Mouse (Mus musculus) left cerebral cortex, postnatal 14 days (tissue): ENCODE results near the gene Slc41a2. TPM values are rescaled to one million over a fixed set of nuclear protein-coding genes. Genes with fewer than 3 reads are reported as not detected.
"Not testable (repeated sequence)": the region's sequence is repeated elsewhere in the genome, so short reads cannot be mapped to it uniquely, and the experiment has no call there.

Experiments used
- DNase-seq, 2 experiments: peaks; one replicate each; pipeline ENCODE4 v3.0.0; 2021 to 2022; ENCODE audit warnings: low spot score in 2 of 2, mixed read lengths in 1 of 2
- intact Hi-C: fragments of 180-260 bp; cut with DNase I; formaldehyde crosslinking; loops from one replicate; pipeline ENCODE4 v1.15.1; 2025
- long read RNA-seq, 2 experiments: library from polyadenylated mRNA; stranded (forward); transcript quantifications; one replicate each; pipeline ENCODE4 v2.0.0; 2021
- total RNA-seq, 2 experiments: library from RNA; stranded (reverse); gene quantifications; 2 replicates each; pipeline ENCODE4 v1.2.3; 2021

The Slc41a2 gene
- 10 to 100 TPM; 30.8 to 35.6 TPM for total RNA-seq
- long read RNA-seq, experiment 1, full-length matches to known transcripts = 1 of 19 reads
- long read RNA-seq, experiment 1, partial matches to known transcripts = 10 of 19 reads
- long read RNA-seq, experiment 1, other reads (novel, unspliced or antisense) = 8 of 19 reads
- long read RNA-seq, experiment 2, partial matches to known transcripts = 2 of 14 reads
- long read RNA-seq, experiment 2, other reads (novel, unspliced or antisense) = 12 of 14 reads

DNA sequence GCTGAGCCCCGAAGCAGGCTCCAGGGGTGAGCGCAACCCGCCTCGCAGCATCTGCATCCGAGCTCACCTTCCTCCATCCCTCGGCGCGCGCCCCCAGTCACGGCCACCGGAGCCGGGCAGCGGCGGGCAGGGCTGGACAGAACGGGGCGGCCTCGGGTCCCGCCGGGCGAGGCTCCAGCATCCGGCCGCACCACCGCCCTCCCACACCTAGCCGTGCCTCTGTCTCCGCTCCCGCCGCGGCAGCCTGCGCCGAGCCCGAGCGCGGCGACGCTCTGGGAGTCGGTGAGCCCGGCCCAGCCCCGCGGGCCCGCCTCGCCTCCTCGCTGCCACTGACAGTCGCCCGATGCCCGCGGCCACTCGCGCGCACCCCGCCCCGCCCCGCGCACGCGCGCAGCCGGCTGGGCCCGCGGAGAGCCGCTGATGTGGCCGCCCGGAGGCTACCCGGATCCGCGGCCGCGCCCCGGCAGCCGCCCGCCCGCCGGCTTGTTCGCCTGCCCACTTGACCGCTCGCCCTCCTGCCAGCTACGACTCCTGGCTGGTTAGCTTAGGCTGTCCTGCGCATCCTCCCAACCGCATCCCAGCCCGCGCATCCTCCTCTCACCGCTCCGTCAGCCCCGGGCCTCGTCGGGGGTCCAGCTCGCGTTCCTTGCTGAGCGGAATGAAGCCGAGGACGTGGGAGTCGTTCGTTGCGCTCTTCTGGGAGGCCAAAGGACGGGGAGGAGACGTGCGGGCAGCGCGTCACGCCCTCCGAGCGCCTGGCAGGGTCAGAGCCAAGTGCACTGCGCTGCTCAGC is at the start of gene Slc41a2:
Gene Slc41a2 (minus strand): TSS at position 724 of the 793 bp plus-strand sequence.
- peak; percentile 54 to 70 for DNase-seq
- intact Hi-C loops = no loop called here

DNA sequence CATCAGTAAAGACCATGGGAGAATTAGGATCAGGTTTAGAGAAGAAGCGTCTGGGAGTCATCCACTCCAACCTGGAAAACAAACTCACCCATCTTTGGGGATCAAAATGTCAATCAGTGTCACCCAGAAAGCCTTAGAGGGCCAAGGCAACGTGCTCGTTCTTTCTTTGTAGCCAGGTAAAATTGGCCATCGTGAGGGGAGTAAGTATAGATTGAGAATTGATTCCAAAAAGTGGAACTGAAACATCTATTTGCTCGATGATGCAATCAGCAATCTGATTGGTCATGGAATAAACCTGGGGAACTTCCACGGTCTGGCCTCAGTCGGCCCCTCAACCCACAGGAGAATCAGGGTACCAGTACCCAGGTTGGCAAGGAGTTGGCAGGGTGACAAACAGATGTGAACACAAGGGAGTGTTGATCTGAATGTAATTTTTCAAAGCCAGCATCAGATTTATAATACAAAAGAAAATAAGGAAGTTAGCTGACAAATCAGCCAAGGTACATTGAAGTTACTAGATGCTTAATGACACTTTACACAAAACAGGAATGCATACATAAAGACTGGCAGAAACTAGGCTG is 47.7 kb upstream of the Slc41a2 start:
- no peak for DNase-seq
- intact Hi-C loops = no loop called here

DNA sequence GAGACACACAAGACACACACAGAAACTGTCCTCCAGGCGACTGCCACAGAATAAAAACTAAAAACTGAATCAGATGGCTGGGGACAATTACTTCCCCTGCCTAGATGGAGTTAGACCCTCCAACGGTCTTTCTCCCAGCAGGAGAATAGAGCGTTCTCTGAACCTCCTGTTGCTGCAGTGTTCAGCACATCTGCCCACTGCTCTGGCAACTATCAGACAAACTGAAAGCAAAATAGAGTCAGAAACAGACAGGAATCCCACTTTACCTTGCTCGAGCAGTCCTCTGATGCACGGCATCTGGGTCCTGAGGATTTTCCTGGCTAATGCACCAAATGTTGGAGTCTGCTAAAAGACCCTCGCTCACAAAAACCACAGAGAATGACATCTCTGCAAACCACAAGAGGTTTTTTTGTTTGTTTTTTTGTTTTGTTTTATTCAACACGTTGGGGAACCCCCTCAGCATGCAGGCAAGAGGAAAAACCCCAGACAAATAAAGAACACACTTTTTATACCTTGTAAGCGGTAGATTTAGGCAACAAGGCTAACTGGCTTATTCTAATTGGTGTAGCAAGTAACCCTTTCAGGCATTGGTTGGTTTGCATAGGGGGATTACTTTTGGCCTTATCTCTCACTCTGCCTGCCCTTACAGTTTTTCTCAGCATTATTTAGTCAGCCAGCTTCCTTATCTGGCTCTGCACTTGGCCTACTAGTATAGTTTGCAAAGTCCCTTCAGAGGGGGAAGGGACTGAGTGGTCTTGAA is 47.0 kb upstream of the Slc41a2 start:
- DNase-seq = no peak
- intact Hi-C loops = no loop called here

DNA sequence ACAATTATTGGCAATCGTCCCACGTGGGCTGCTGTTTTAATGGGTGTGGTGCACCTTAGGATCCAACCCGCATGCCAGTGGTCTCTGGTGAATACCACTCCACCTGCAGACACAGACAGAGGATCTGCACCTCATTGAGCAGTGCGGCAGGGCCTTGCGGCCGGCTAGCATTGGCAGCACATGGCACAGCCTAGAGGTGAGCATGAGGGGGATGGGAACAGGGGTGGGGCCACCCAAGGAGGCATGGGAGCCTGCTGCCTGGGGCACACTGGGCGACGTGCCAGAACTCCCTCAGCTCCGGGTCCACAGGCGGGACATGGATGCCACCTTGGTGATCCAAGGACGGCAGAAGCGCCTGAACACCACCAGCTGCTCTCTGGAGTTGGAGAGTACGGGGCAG is 46.2 kb upstream of the Slc41a2 start:
- no peak for DNase-seq
- intact Hi-C loops = no loop called here

DNA sequence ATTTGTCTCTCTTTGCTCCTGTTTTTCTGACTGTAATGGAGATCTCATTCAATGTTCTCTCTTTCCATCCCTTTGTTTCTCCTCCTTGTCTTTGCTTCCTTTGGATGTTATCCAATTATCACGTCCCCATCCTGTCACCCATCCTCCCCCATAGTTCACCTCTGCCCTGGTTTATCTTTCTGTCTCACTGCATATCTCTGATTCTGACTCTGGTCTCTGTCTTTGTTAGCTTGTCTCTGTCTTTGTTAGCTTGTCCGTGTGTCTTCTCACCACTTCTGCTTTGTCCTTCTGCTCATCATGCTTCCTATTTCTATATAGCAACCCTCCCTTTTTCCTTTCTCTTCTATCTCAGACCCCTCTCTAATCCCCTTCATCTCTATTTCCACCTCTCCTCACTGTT is 45.3 kb upstream of the Slc41a2 start:
- no peak for DNase-seq

DNA sequence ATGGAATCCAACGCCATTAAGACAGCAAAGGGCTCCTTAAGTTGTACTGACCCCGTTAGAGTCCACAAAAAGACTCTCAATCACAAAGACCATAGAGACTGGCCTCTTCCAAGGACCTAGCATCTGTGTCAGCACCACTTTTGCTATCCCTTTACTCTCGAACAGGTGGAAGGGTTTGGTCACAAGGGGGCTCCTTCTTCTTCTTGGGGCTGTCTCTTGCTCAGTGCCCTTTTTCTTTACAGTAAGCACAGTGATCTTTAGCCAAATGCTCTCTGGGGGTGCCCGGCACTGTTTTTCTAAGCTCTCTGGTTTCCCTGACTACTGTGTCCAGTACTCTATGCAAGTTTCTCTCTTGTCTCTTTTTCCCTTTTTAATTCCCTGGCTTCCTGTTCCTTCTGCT is 44.8 kb upstream of the Slc41a2 start:
- intact Hi-C loops = no loop called here
- DNase-seq = no peak

More for the DNA sequence above, 45.3 kb upstream of the Slc41a2 start:
- intact Hi-C loops = no loop called here

- intact Hi-C loops = no loop called here
- no peak for DNase-seq
Measured at GRCm38 (mm10) chr10:83380501-83380900, 42.8 kb upstream of the Slc41a2 start.

DNA sequence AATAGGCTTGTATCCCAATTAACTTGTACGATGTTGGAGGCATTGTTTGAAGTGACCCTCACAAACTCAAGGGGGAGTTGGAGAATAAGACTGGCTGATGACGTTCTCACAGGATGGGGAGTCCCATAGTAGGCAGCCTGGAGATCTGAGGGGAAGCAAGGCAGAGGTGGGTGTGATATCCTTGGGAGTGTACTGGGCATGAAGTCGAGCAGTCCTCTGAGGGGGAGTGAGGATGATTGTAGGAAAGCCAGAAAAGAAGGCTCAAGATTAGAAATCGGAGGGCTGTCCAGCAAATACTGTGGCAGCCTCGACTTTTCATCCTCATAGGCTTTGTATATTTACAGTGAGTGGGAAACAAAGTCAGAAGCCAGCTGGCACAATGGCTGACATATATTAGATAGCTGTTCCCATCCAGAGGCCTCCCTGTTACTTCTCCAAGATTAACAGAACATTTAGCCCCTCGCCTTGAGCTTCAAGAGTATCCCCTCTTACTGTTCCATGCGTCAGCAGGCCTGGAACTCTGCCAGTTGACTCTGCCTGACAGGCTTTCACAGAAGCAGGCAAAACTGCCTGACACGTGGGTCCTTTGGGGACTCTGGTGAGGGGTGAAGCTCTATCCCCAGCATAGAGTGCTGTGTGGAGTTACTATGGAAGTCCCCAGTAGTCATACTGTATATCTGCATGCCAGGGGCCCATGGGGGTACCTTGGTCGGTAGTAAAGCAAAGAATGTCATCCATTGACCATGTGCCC is 40.6 kb upstream of the Slc41a2 start:
- DNase-seq = no peak
- intact Hi-C loops = no loop called here

DNA sequence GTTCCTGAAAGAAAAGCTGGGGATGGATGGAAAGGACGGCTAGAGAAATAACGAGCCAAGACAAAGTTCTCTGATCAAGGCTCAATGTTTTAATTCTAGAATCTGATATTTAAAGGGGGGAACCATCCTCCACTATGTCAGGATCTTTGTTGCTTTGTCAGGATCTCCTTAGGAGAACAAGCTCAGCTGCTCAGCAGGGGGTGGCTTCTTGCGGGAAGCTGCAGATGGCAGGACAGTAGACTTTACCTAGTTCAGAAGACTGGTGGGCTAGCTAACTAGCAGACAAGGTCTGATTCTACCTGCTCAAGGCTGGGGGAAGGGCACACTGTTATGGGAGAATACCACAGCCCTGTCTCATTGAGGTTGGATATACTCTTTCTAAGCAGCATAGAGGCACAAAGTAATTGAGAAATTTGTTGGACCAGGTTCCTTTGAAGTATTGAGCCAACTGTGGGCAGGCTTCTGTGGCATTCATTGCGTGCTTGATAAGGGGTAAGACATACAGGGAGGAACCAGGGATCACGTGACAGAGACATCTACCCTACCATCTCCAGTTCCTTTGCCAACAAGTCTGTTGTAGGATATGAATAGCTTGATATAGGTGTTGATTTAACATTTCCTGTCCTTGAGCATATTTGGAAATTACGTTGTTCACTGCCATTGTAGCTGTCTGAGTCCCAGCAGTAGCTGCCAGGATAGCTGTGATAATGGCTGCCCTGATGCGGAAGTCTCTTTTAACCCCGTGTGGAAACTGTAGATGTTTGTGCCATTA is 39.4 kb upstream of the Slc41a2 start:
- no peak for DNase-seq
- intact Hi-C loops = no loop called here

- intact Hi-C loops, DNase-seq: not testable (repeated sequence)
Measured at GRCm38 (mm10) chr10:83375458-83375857, 37.8 kb upstream of the Slc41a2 start.

DNA sequence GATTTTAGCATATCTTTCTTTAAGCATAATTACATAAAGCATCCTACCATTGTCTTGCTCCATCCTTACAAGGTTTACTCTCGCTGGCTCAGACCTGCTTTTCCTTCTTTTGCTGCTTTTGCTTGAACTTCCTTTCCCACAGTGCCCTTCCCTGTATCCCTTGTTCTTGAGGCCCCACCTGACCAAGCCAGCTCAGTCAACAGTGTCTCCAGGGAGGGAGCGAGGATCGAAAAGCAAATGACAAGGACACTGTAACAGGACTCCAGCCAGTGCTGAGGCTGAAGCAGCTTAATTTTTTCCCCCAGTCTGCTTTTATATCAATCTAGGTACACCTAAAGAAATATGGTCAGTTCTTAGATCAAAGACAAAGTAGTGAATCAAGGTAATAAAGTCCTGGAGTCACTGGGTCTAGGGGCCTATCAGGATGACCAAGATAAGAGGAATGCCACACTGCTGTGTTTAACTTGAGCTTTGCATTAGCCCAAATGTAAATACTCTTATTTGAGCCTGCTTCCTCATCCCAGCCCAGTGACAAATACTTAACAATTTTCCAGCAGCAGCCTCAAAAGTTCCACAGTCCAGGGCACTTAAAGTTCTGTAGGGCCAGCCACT is 36.5 kb upstream of the Slc41a2 start:
- intact Hi-C loops = no loop called here

GRCm38 (mm10) chr10:83368918-83369317 is 31.2 kb upstream of the Slc41a2 start:
- no peak for DNase-seq
- intact Hi-C loops = no loop called here

More for the DNA sequence above, 36.5 kb upstream of the Slc41a2 start:
- DNase-seq = no peak

- intact Hi-C loops = no loop called here
- DNase-seq = no peak
Measured at GRCm38 (mm10) chr10:83363451-83363850, 25.8 kb upstream of the Slc41a2 start.

DNA sequence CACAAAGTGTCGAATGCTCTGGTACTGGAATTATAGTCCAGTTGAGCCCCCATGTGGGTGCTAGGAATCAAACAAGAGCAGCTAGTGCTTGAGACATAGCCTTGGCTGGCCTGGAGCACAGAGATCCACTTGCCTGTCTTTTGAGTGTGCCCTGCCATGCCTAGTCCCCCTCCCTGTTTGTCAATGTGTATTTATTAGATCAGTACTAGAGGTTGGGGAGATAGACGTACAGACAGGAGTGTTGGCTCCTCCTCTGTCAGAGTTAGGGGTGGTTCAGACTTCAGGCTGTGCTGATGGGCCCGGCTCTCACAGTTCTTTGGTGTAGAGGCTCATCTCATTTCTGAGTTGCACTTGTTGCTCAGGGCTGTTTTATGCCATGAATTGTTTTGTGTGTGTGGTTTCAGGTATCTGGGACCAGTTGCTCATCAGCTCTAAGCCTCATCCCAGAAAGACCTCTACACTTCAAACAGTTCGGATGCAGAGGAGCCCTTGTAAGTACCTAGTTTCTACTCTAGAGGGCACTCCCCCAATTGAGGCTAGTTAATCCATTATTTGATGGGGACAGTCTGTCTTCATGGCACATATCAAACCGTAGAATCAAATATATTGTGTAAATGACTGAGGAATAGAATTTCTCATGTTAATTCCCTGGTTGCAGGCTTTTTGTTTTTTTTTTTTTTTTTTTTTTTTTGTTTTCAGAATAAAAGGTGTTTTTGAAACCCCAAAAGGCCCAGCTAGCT is 24.1 kb upstream of the Slc41a2 start:
- peak; percentile 35 to 48 for DNase-seq
- intact Hi-C loops = loop anchor here (2.0 kb wide), 1 partner anchor 183 kb away; no protein-coding TSS in a partner anchor

GRCm38 (mm10) chr10:83360356-83360755 is 22.7 kb upstream of the Slc41a2 start:
- intact Hi-C loops = loop anchor here (2.0 kb wide), 1 partner anchor 184 kb away; no protein-coding TSS in a partner anchor
- DNase-seq = no peak

GRCm38 (mm10) chr10:83359956-83360355 is 22.3 kb upstream of the Slc41a2 start, which contains the start of gene D10Wsu102e:
Gene D10Wsu102e, plus strand, starts transcription at chr10:83360221.
- intact Hi-C loops = loop anchor here (2.0 to 10.0 kb wide), 2 partner anchors 185 to 455 kb away; no protein-coding TSS in a partner anchor
- DNase-seq = peak; percentile 97 to 98

- no peak for DNase-seq
- intact Hi-C loops = loop anchor here (10.0 kb wide), 1 partner anchor 455 kb away; no protein-coding TSS in a partner anchor
Measured at GRCm38 (mm10) chr10:83359451-83359850, 21.8 kb upstream of the Slc41a2 start.
